Mouse (Mus musculus) thymus, adult 2 months (tissue): ENCODE results near the gene Ppp3ca.

Source experiments
- CTCF ChIP-seq: fragments of 200-500 bp; IDR thresholded peaks from 2 replicates; pipeline ENCODE4 v1.5.1; 2012; ENCODE audit warnings: mild to moderate bottlenecking, control low read depth, low read length, moderate library complexity, borderline replicate concordance; ENCODE audit not compliant: control insufficient read depth, poor library complexity, insufficient read depth; ENCODE audit errors: extremely low read depth
- POLR2A ChIP-seq: fragments of 200-500 bp; IDR thresholded peaks from 2 replicates; pipeline ENCODE4 v1.6.1; 2012; ENCODE audit warnings: mild to moderate bottlenecking, low read length, control low read depth, moderate library complexity; ENCODE audit not compliant: control insufficient read depth, poor library complexity, insufficient read depth; ENCODE audit errors: extremely low read depth

GRCm38 (mm10) chr3:136686429-136686828 is 16.5 kb downstream of the Ppp3ca start:
- TF ChIP-seq POLR2A = no peak
- no peak for TF ChIP-seq CTCF
